Mouse (Mus musculus) layer of hippocampus, postnatal 36 days (tissue): ENCODE results near the gene 5330417H12Rik. TPM values are rescaled to one million over a fixed set of nuclear protein-coding genes. Genes with fewer than 3 reads are reported as not detected.

ENCODE experiments used
- DNase-seq, 2 experiments: peaks; one replicate each; pipeline ENCODE4 v3.0.0; 2022
- total RNA-seq, 2 experiments: library from RNA; stranded (reverse); gene quantifications; 2 replicates each; pipeline ENCODE4 v1.2.3; 2021

The 5330417H12Rik gene
- total RNA-seq, 2 experiments from 2014 or later: not detected

- DNase-seq: no peak
These were observed 820 bp upstream of the 5330417H12Rik start for GRCm38 (mm10) chr7:107625781-107626180.

- DNase-seq: no peak
These were observed 529 bp downstream of the 5330417H12Rik start for GRCm38 (mm10) chr7:107624432-107624831.

GRCm38 (mm10) chr7:107620137-107620536, 4.8 kb downstream of the 5330417H12Rik start:
- no peak for DNase-seq

GRCm38 (mm10) chr7:107619225-107619624, 5.7 kb downstream of the 5330417H12Rik start:
- no peak for DNase-seq

GRCm38 (mm10) chr7:107618028-107618992, 6.7 kb downstream of the 5330417H12Rik start:
- no peak for DNase-seq

GRCm38 (mm10) chr7:107610880-107611279, 14.1 kb downstream of the 5330417H12Rik start:
- no peak for DNase-seq

GRCm38 (mm10) chr7:107609622-107610255, 15.2 kb downstream of the 5330417H12Rik start:
- no peak for DNase-seq

GRCm38 (mm10) chr7:107607766-107608165, 17.2 kb downstream of the 5330417H12Rik start:
- no peak for DNase-seq

- no peak for DNase-seq
These were observed 22.0 kb downstream of the 5330417H12Rik start for GRCm38 (mm10) chr7:107602913-107603312.

GRCm38 (mm10) chr7:107602505-107602904, 22.5 kb downstream of the 5330417H12Rik start:
- no peak for DNase-seq

GRCm38 (mm10) chr7:107600651-107601050, 24.3 kb downstream of the 5330417H12Rik start:
- DNase-seq: no peak

- no peak for DNase-seq
These were observed 27.0 kb downstream of the 5330417H12Rik start for GRCm38 (mm10) chr7:107597956-107598355.

- DNase-seq: no peak
These were observed 28.2 kb downstream of the 5330417H12Rik start for GRCm38 (mm10) chr7:107596753-107597152.

- no peak for DNase-seq
These were observed 29.5 kb downstream of the 5330417H12Rik start for GRCm38 (mm10) chr7:107595426-107595825.

GRCm38 (mm10) chr7:107594857-107595402, 30.0 kb downstream of the 5330417H12Rik start, which contains the start of gene Ppfibp2:
Gene Ppfibp2 (plus strand): TSS chr7:107595207.
- DNase-seq: peak; percentile 85 to 88

GRCm38 (mm10) chr7:107594325-107594856, 30.6 kb downstream of the 5330417H12Rik start:
- peak; percentile 14 to 24 for DNase-seq

GRCm38 (mm10) chr7:107593904-107594303, 31.1 kb downstream of the 5330417H12Rik start:
- DNase-seq: no peak

- peak; percentile 14 to 35 for DNase-seq
These were observed 32.3 kb downstream of the 5330417H12Rik start for GRCm38 (mm10) chr7:107592641-107593040.

- DNase-seq: no peak
These were observed 50.7 kb downstream of the 5330417H12Rik start for GRCm38 (mm10) chr7:107574276-107574675.
